Mouse (Mus musculus): ENCODE results near the gene Klhdc8b. TPM values are rescaled to one million over a fixed set of nuclear protein-coding genes. Genes with fewer than 3 reads are reported as not detected.

The Klhdc8b gene
- polyA plus RNA-seq, 1 experiment: 3.7 TPM

DNA sequence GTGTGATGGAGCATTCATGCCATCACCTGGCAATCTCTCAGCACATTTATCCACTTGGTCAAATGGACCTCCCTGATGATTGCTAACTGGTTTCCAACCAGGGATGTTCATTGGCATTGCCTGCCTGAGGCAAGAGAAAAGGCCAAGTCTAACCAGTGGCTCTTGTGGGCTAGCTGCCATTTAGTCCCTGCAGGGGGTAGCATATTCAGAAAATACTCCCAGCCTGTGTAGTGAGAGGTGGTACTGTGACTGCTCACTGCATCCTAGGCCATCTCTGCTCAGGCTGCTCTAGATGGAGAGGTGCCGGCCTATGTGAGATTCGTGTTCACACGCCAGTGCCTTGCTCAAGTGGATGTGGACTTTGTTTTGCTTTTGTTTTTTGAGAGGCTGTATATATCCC is 63.1 kb downstream of the Klhdc8b start:
- Histone ChIP-seq H3K27me3 (ENCODE audit: control insufficient read depth, insufficient read depth, insufficient read length) (no peaks in the 10 kb centered on the region), H3K4me2 (ENCODE audit: low read depth) (no peak overlapping the region), H3K36me3 (ENCODE audit: control insufficient read depth, insufficient read depth) (no peaks in the 10 kb centered on the region), H3ac (ENCODE audit: control insufficient read depth, insufficient read length) (no peak overlapping the region), H3K4me3 (no peak overlapping the region), H3K79me2 (ENCODE audit: control insufficient read depth, insufficient read depth) (no peaks in the 10 kb centered on the region)
- TF ChIP-seq TCF12 (IDR thresholded peaks at IDR 0.05; ENCODE audit: insufficient read depth, poor library complexity, severe bottlenecking) (no peak), E2F4 (IDR thresholded peaks at IDR 0.05; ENCODE audit: insufficient read depth) (no peak), MYOG (IDR thresholded peaks at IDR 0.05; ENCODE audit: control insufficient read depth in 1 of 3, insufficient read depth in 1 of 3, insufficient read length in 2 of 3, low read depth in 2 of 3) (no peak), MYOD1 (IDR thresholded peaks at IDR 0.05; ENCODE audit: control insufficient read depth in 1 of 3, insufficient read length in 2 of 3, low read depth in 2 of 3) (no peak), MAX (IDR thresholded peaks at IDR 0.05; ENCODE audit: low read depth) (no peak), USF1 (IDR thresholded peaks at IDR 0.05; ENCODE audit: low read depth) (no peak), REST (IDR thresholded peaks at IDR 0.05; ENCODE audit: insufficient read depth, insufficient read length) (no peak), POLR2A (IDR thresholded peaks at IDR 0.05; ENCODE audit: insufficient read length, low read depth) (no peak), POLR2AphosphoS2 (IDR thresholded peaks at IDR 0.05; ENCODE audit: insufficient read length, low read depth) (no peak), TCF3 (IDR thresholded peaks at IDR 0.05; ENCODE audit: insufficient read length, low read depth) (no peak), SRF (IDR thresholded peaks at IDR 0.05; ENCODE audit: control insufficient read depth, insufficient read length, low read depth) (no peak), CEBPB (IDR thresholded peaks at IDR 0.05; ENCODE audit: insufficient read depth, poor library complexity, severe bottlenecking) (no peak)

Other genes starting within 250 kb of the Klhdc8b start
- gene Dag1, start 197.6 kb downstream of the Klhdc8b start, polyA plus RNA-seq (2012; fragmentation: generic; extraction: Trizol): 195 TPM
- gene Nicn1, start 171.2 kb downstream of the Klhdc8b start, polyA plus RNA-seq (2012; fragmentation: generic; extraction: Trizol): 37.9 TPM
- 2.1 TPM for gene Amt, start 164.7 kb downstream of the Klhdc8b start, polyA plus RNA-seq (2012; fragmentation: generic; extraction: Trizol)
- gene Rhoa, start 155.5 kb downstream of the Klhdc8b start, polyA plus RNA-seq (2012; fragmentation: generic; extraction: Trizol): 306 TPM
- gene Tcta, start 155.4 kb downstream of the Klhdc8b start, polyA plus RNA-seq (2012; fragmentation: generic; extraction: Trizol): 29.8 TPM
- gene Gpx1, start 122.7 kb downstream of the Klhdc8b start, polyA plus RNA-seq (2012; fragmentation: generic; extraction: Trizol): 393 TPM
- 89.4 TPM for gene Usp4, start 113.7 kb downstream of the Klhdc8b start, polyA plus RNA-seq (2012; fragmentation: generic; extraction: Trizol)
- 0.17 TPM for gene 1700102P08Rik, start 68.8 kb downstream of the Klhdc8b start, polyA plus RNA-seq (2012; fragmentation: generic; extraction: Trizol)
- not detected for gene Ccdc36, start 33.1 kb downstream of the Klhdc8b start, polyA plus RNA-seq (2012; fragmentation: generic; extraction: Trizol)
- not detected for gene BC048562, start 25.1 kb downstream of the Klhdc8b start, polyA plus RNA-seq (2012; fragmentation: generic; extraction: Trizol)
- gene Ccdc71, start 1.1 kb downstream of the Klhdc8b start, polyA plus RNA-seq (2012; fragmentation: generic; extraction: Trizol): 30.4 TPM
- gene Lamb2, start 18.2 kb upstream of the Klhdc8b start, polyA plus RNA-seq (2012; fragmentation: generic; extraction: Trizol): 61.6 TPM
- 86.6 TPM for gene Usp19, start 29.0 kb upstream of the Klhdc8b start, polyA plus RNA-seq (2012; fragmentation: generic; extraction: Trizol)
- 168 TPM for gene Qars, start 46.1 kb upstream of the Klhdc8b start, polyA plus RNA-seq (2012; fragmentation: generic; extraction: Trizol)
- 44.0 TPM for gene Qrich1, start 55.2 kb upstream of the Klhdc8b start, polyA plus RNA-seq (2012; fragmentation: generic; extraction: Trizol)
- 129 TPM for gene Impdh2, start 98.7 kb upstream of the Klhdc8b start, polyA plus RNA-seq (2012; fragmentation: generic; extraction: Trizol)
- 25.8 TPM for gene Ndufaf3, start 105.9 kb upstream of the Klhdc8b start, polyA plus RNA-seq (2012; fragmentation: generic; extraction: Trizol)
- gene Dalrd3, start 108.3 kb upstream of the Klhdc8b start, polyA plus RNA-seq (2012; fragmentation: generic; extraction: Trizol): 50.2 TPM
- gene Wdr6, start 117.2 kb upstream of the Klhdc8b start, polyA plus RNA-seq (2012; fragmentation: generic; extraction: Trizol): 21.9 TPM
- gene P4htm, start 136.1 kb upstream of the Klhdc8b start, polyA plus RNA-seq (2012; fragmentation: generic; extraction: Trizol): 0.94 TPM
- 51.1 TPM for gene Arih2, start 187.8 kb upstream of the Klhdc8b start, polyA plus RNA-seq (2012; fragmentation: generic; extraction: Trizol)
- 27.7 TPM for gene Slc25a20, start 200.5 kb upstream of the Klhdc8b start, polyA plus RNA-seq (2012; fragmentation: generic; extraction: Trizol)
- 21.5 TPM for gene Prkar2a, start 227.7 kb upstream of the Klhdc8b start, polyA plus RNA-seq (2012; fragmentation: generic; extraction: Trizol)